Mouse (Mus musculus) forebrain, embryonic 13.5 days (tissue): ENCODE results near the gene Gm13272. TPM values are rescaled to one million over a fixed set of nuclear protein-coding genes. Genes with fewer than 3 reads are reported as not detected.
"Not testable (repeated sequence)": the region's sequence is repeated elsewhere in the genome, so short reads cannot be mapped to it uniquely, and the experiment has no call there.

Experiments used
- ATAC-seq: fragments of 200-750 bp; cut with Nextera tagmentation; 2 replicates; pipeline ENCODE4 v1.8.0; 2017
- H3K27ac ChIP-seq: fragments of 300-500 bp; sonication (generic); 2 replicates; pipeline ENCODE4 v1.5.1; 2015; ENCODE audit warnings: inconsistent platforms, mild to moderate bottlenecking, moderate library complexity
- H3K27me3 ChIP-seq: fragments of 300-500 bp; sonication (generic); 2 replicates; pipeline ENCODE4 v1.6.1; 2015; ENCODE audit warnings: mild to moderate bottlenecking, inconsistent platforms
- H3K36me3 ChIP-seq: fragments of 300-500 bp; sonication (generic); 2 replicates; pipeline ENCODE4 v1.6.1; 2015; ENCODE audit warnings: mild to moderate bottlenecking, inconsistent platforms; ENCODE audit not compliant: poor library complexity, severe bottlenecking
- H3K4me1 ChIP-seq: fragments of 300-500 bp; sonication (generic); 2 replicates; pipeline ENCODE4 v1.6.1; 2015; ENCODE audit warnings: inconsistent platforms
- H3K4me2 ChIP-seq: fragments of 300-500 bp; sonication (generic); 2 replicates; pipeline ENCODE4 v1.6.1; 2015; ENCODE audit warnings: inconsistent platforms, mild to moderate bottlenecking, moderate library complexity
- H3K4me3 ChIP-seq: fragments of 300-500 bp; sonication (generic); 2 replicates; pipeline ENCODE4 v1.5.1; 2015; ENCODE audit warnings: mild to moderate bottlenecking, inconsistent platforms
- H3K9ac ChIP-seq: fragments of 300-500 bp; sonication (generic); 2 replicates; pipeline ENCODE4 v1.6.1; 2015; ENCODE audit warnings: mild to moderate bottlenecking, inconsistent platforms
- H3K9me3 ChIP-seq: fragments of 300-500 bp; sonication (generic); replicated peaks from 2 replicates; pipeline ENCODE4 v1.6.1; 2016; ENCODE audit warnings: inconsistent platforms
- WGBS: fragments of 180-500 bp; shearing (Covaris S2); methylation state at CpG from one replicate; pipeline ENCODE4 v1.1.7; 2015; 5-methylcytosine and 5-hydroxymethylcytosine counted together
- polyA plus RNA-seq: library from polyadenylated mRNA; unstranded; fragments of >200 nt; fragmentation: Nextera tagmentation; extraction: Ambion mirVana; gene quantifications from 2 replicates; pipeline ENCODE4 v1.2.1, GENCODE M21; 2015

The Gm13272 gene
- polyA plus RNA-seq, 1 experiment from 2014 or later, result not detected

- not testable (repeated sequence) for ATAC-seq, H3K27me3 ChIP-seq, H3K36me3 ChIP-seq, H3K9me3 ChIP-seq, H3K4me3 ChIP-seq, H3K9ac ChIP-seq, H3K4me1 ChIP-seq, H3K27ac ChIP-seq, H3K4me2 ChIP-seq
- 0% methylated on average over 13 of the region's 52 CpGs for WGBS
These were observed 14.5 kb downstream of the Gm13272 start, which contains the start of gene Gm13275 for GRCm38 (mm10) chr4:88793936-88794675. Gene Gm13275 (plus strand): TSS chr4:88794487.

- H3K4me1 ChIP-seq, H3K4me2 ChIP-seq, H3K9ac ChIP-seq, H3K36me3 ChIP-seq, H3K27me3 ChIP-seq, ATAC-seq, H3K9me3 ChIP-seq, H3K4me3 ChIP-seq, H3K27ac ChIP-seq: not testable (repeated sequence)
- no CpG with 5 or more reads among the region's 28 CpGs for WGBS
These were observed 17.4 kb downstream of the Gm13272 start, which contains the start of gene Gm13279 for GRCm38 (mm10) chr4:88797097-88797496. Gene Gm13279 (plus strand): TSS chr4:88797397.

DNA sequence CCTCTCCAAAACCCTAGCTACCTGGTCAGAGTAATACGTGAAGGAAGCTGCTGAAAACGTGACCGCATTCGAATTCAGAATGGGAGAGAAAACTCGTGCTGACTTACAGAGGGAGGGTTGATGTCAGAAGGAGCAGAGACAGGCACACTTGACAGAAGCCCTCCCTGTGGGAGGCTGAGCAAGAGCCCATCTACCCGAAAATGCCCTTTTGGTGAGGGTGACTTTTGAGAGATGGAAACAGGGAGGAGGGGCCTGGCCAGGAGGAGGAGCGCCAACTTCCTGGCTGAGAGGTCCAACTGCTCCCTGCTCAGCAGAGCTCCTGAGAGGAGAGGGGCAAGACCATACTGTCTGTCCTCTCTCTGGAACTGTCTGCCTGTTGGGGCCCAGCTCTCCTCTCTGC, 19.7 kb downstream of the Gm13272 start, which contains the start of gene Gm13285:
TSS of gene Gm13285 (plus strand) at position 301 of the 400 bp plus-strand sequence.
- H3K27ac ChIP-seq, H3K4me2 ChIP-seq, ATAC-seq, H3K4me1 ChIP-seq, H3K27me3 ChIP-seq, H3K36me3 ChIP-seq, H3K9ac ChIP-seq, H3K4me3 ChIP-seq, H3K9me3 ChIP-seq: not testable (repeated sequence)
- 18% methylated on average over 6 of the region's 7 CpGs for WGBS

- ATAC-seq, H3K27ac ChIP-seq, H3K36me3 ChIP-seq: not testable (repeated sequence)
These were observed 23.3 kb downstream of the Gm13272 start, which contains the start of gene Gm13287 for GRCm38 (mm10) chr4:88802954-88803353. Gene Gm13287 (plus strand): TSS chr4:88803254.

DNA sequence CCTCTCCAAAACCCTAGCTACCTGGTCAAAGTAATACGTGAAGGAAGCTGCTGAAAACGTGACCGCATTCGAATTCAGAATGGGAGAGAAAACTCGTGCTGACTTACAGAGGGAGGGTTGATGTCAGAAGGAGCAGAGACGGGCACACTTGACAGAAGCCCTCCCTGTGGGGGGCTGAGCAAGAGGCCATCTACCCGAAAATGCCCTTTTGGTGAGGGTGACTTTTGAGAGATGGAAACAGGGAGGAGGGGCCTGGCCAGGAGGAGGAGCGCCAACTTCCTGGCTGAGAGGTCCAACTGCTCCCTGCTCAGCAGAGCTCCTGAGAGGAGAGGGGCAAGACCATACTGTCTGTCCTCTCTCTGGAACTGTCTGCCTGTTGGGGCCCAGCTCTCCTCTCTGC, 25.6 kb downstream of the Gm13272 start, which contains the start of gene Gm13288:
TSS of gene Gm13288 (plus strand) at position 301 of the 400 bp plus-strand sequence.
- not testable (repeated sequence) for H3K36me3 ChIP-seq, H3K27me3 ChIP-seq, H3K9ac ChIP-seq, H3K4me1 ChIP-seq, ATAC-seq, H3K9me3 ChIP-seq, H3K27ac ChIP-seq
- H3K4me3 ChIP-seq, result peak within 1 kb of the TSS; percentile 27
- WGBS, result no CpG with 5 or more reads among the region's 8 CpGs
- peak within 1 kb of the TSS; percentile 50 for H3K4me2 ChIP-seq

More at GRCm38 (mm10) chr4:88802954-88803353, 23.3 kb downstream of the Gm13272 start, which contains the start of gene Gm13287:
- H3K9me3 ChIP-seq, H3K9ac ChIP-seq, H3K4me3 ChIP-seq, H3K27me3 ChIP-seq, H3K4me1 ChIP-seq, H3K4me2 ChIP-seq: not testable (repeated sequence)
- WGBS, result no CpG with 5 or more reads among the region's 29 CpGs

DNA sequence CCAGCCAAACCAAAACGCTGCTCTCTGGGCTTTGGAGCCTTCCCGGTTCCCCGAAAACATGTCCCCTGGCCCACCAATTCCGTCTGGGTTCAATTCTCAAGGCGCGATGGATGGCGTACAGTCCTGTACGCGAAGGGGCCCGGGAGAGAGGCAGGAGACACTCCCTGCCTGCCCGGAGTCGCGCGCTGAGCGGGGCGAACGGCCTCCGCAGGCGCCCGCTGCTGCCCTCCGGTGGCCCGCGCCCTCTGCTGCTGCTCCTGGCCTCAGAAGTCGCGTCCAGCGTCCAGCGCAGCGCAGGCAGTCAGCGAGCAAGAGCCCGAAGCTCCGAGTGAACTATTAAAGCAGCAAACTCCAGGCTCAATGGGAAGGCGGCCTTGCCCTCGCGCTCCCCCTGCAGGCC, 26.1 kb downstream of the Gm13272 start:
- H3K27ac ChIP-seq, H3K4me1 ChIP-seq, H3K9me3 ChIP-seq, ATAC-seq, H3K9ac ChIP-seq, H3K27me3 ChIP-seq, H3K36me3 ChIP-seq: not testable (repeated sequence)
- 0% methylated on average over 16 of the region's 34 CpGs for WGBS
- Histone ChIP-seq H3K4me2 (peak overlapping the region; percentile 50), H3K4me3 (peak overlapping the region; percentile 27)

DNA sequence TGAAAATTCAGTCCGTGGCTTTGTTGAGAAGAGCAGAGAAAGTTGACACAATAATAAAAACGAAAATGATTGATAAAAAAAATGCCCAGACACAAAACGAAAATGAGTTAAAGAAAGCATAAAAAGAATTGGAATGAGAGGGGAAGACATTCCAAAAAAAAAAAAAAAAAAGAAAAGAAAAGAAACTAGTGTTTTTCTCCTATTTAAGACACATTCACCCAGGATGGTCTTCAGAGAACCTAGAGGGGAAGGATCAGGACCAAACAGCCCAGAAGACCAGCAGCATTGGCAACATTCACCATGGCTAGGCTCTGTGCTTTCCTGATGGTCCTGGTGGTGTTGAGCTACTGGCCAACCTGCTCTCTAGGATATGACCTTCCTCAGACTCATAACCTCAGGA, 36.3 kb downstream of the Gm13272 start, which contains the start of gene Ifna7:
TSS of gene Ifna7 (plus strand) at position 301 of the 400 bp plus-strand sequence.
- Histone ChIP-seq H3K9me3 (no peaks in the 10 kb centered on the region), H3K36me3 (no peaks in the 10 kb centered on the region), H3K9ac (no peak within 1 kb of the TSS), H3K4me2 (no peak within 1 kb of the TSS), H3K4me1 (no peaks in the 10 kb centered on the region), H3K4me3 (no peak within 1 kb of the TSS), H3K27ac (no peak within 1 kb of the TSS), H3K27me3 (peaks cover 3% of the 10 kb centered on the region; the same call in 1 of the 2 replicates)
- no peak for ATAC-seq
- 57% methylated on average over 3 of the region's 3 CpGs for WGBS

DNA sequence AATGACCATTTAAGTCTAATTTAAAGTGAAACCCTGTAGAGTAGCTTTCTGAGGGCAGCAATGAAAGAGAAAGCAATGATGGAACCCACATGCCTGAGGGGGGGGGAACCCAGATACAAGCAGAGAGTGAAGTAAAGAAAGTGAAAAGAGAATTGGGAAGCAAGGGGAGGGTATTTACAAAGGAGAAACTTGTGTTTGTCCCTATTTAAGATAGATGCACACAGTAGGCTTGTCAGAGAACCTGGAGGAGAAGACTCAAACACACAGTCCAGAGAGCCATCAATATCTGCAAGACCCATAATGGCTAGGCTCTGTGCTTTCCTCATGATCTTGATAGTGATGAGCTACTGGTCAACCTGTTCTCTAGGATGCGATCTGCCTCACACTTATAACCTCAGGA, 40.0 kb downstream of the Gm13272 start, which contains the start of gene Ifna11:
TSS of gene Ifna11 (plus strand) at position 301 of the 400 bp plus-strand sequence.
- no peaks in the 10 kb centered on the region for H3K9me3 ChIP-seq
- H3K9ac ChIP-seq, result no peak within 1 kb of the TSS
- WGBS, result 75% methylated on average over 1 of the region's 1 CpGs
- no peak within 1 kb of the TSS for H3K4me2 ChIP-seq
- no peak within 1 kb of the TSS for H3K27ac ChIP-seq
- H3K4me1 ChIP-seq, result no peaks in the 10 kb centered on the region
- H3K4me3 ChIP-seq, result no peak within 1 kb of the TSS
- H3K36me3 ChIP-seq, result no peaks in the 10 kb centered on the region
- peaks cover 3% of the 10 kb centered on the region; the same call in 1 of the 2 replicates for H3K27me3 ChIP-seq
- ATAC-seq, result no peak

- H3K27me3 ChIP-seq, result no peaks in the 10 kb centered on the region
- 26% methylated on average over 4 of the region's 4 CpGs for WGBS
- H3K27ac ChIP-seq, result no peak overlapping the region
- no peak overlapping the region for H3K9ac ChIP-seq
- no peak overlapping the region for H3K4me3 ChIP-seq
- ATAC-seq, result no peak
- H3K4me2 ChIP-seq, result no peak overlapping the region
- H3K4me1 ChIP-seq, result no peaks in the 10 kb centered on the region
- no peaks in the 10 kb centered on the region for H3K9me3 ChIP-seq
- no peaks in the 10 kb centered on the region for H3K36me3 ChIP-seq
These were observed 43.3 kb downstream of the Gm13272 start for GRCm38 (mm10) chr4:88822995-88823394.

- not testable (repeated sequence) for H3K4me3 ChIP-seq, H3K27ac ChIP-seq, H3K4me1 ChIP-seq, H3K36me3 ChIP-seq, H3K9me3 ChIP-seq, H3K27me3 ChIP-seq, H3K4me2 ChIP-seq, ATAC-seq, H3K9ac ChIP-seq
These were observed 47.5 kb downstream of the Gm13272 start, which contains the start of gene Ifna6 for GRCm38 (mm10) chr4:88827116-88827515. Gene Ifna6 (plus strand): TSS chr4:88827416.
